Mouse (Mus musculus): Measurements from ENCODE around the gene Cfap73. TPM values are rescaled to one million over a fixed set of nuclear protein-coding genes. Genes with fewer than 3 reads are reported as not detected.

Cfap73 gene
- polyA plus RNA-seq, 1 experiment from 2014 or later = 0.10 TPM

GRCm38 (mm10) chr5:120615903-120616302 is 18.1 kb downstream of the Cfap73 start:
- ChIA-PET CTCF (interaction anchor here (1.0 to 8.9 kb wide), 4 partner anchors 11 to 59 kb away, joined by 3 to 74 read pairs (median 8); no protein-coding TSS in a partner anchor), POLR2A (interaction anchor here (2.3 kb wide), 1 partner anchor 11 kb away, joined by 7 read pairs; no protein-coding TSS in a partner anchor)
- DNase-seq (ENCODE audit: low read depth, low spot score) = no peak
- no peak for TF ChIP-seq CTCF (IDR thresholded peaks at IDR 0.05)
- in situ Hi-C loops (cut with MboI; ENCODE audit: low pct_unique_long_range_greater_than_20kb) = loop anchor here (5.0 to 25.0 kb wide), 2 partner anchors 61 to 479 kb away; no protein-coding TSS in a partner anchor
- no peak for ATAC-seq
- no peaks in the 10 kb centered on the region for H3K27me3 ChIP-seq

GRCm38 (mm10) chr5:120612822-120613604 is 21.0 kb downstream of the Cfap73 start:
- CTCF ChIA-PET = interaction anchor here (2.1 kb wide), 1 partner anchor 7 kb away, joined by 8 read pairs; no protein-coding TSS in a partner anchor
- ATAC-seq = peak; percentile 94

GRCm38 (mm10) chr5:120612442-120612821 is 21.6 kb downstream of the Cfap73 start, which contains the start of the genes Rita1 and Ddx54:
Gene Rita1, minus strand, starts transcription at chr5:120612589.
Gene Ddx54, plus strand, starts transcription at chr5:120612739.
- in situ Hi-C loops (cut with MboI; ENCODE audit: low pct_unique_long_range_greater_than_20kb) = loop anchor here (25.0 kb wide), 1 partner anchor 475 kb away; no protein-coding TSS in a partner anchor
- ChIA-PET POLR2A (no interaction called here), CTCF (no interaction called here)
- peak; percentile 60 for ATAC-seq
- TF ChIP-seq CTCF (IDR thresholded peaks at IDR 0.05) = no peak
- no peak for DNase-seq (ENCODE audit: low read depth, low spot score)
- no peaks in the 10 kb centered on the region for H3K27me3 ChIP-seq

More at GRCm38 (mm10) chr5:120612822-120613604, 21.0 kb downstream of the Cfap73 start:
- peak; percentile 100 for DNase-seq (ENCODE audit: low read depth, low spot score)
- no peak for TF ChIP-seq CTCF (IDR thresholded peaks at IDR 0.05)
- in situ Hi-C loops (cut with MboI; ENCODE audit: low pct_unique_long_range_greater_than_20kb) = loop anchor here (25.0 kb wide), 1 partner anchor 476 kb away; no protein-coding TSS in a partner anchor
- POLR2A ChIA-PET = no interaction called here
- no peaks in the 10 kb centered on the region for H3K27me3 ChIP-seq

- TF ChIP-seq CTCF (IDR thresholded peaks at IDR 0.05) = no peak
- ChIA-PET POLR2A (interaction anchor here (1.1 kb wide), 1 partner anchor 101 kb away, joined by 3 read pairs; the partner anchor contains the start of gene Slc8b1), CTCF (no interaction called here)
- H3K27me3 ChIP-seq = no peaks in the 10 kb centered on the region
- in situ Hi-C loops (cut with MboI; ENCODE audit: low pct_unique_long_range_greater_than_20kb) = loop anchor here (25.0 kb wide), 1 partner anchor 474 kb away; no protein-coding TSS in a partner anchor
- no peak for DNase-seq (ENCODE audit: low read depth, low spot score)
- ATAC-seq = no peak
These were observed 22.6 kb downstream of the Cfap73 start for GRCm38 (mm10) chr5:120611416-120611815.

- no peak for TF ChIP-seq CTCF (IDR thresholded peaks at IDR 0.05)
- H3K27me3 ChIP-seq = no peaks in the 10 kb centered on the region
- CTCF ChIA-PET = interaction anchor here (2.1 kb wide), 1 partner anchor 19 kb away, joined by 5 read pairs; no protein-coding TSS in a partner anchor
- no peak for DNase-seq (ENCODE audit: low read depth, low spot score)
- no peak for ATAC-seq
- in situ Hi-C loops (cut with MboI; ENCODE audit: low pct_unique_long_range_greater_than_20kb) = loop anchor here (25.0 kb wide), 1 partner anchor 474 kb away; no protein-coding TSS in a partner anchor
- POLR2A ChIA-PET = interaction anchor here (0.6 to 1.1 kb wide), 2 partner anchors 82 to 100 kb away, joined by 3 to 8 read pairs; partner anchors contain the start of gene Slc8b1
These were observed 23.1 kb downstream of the Cfap73 start for GRCm38 (mm10) chr5:120610906-120611305.

GRCm38 (mm10) chr5:120609246-120609775 is 24.7 kb downstream of the Cfap73 start:
- POLR2A ChIA-PET = interaction anchor here (0.9 kb wide), 1 partner anchor 98 kb away, joined by 3 read pairs; no protein-coding TSS in a partner anchor
- no peak for TF ChIP-seq CTCF (IDR thresholded peaks at IDR 0.05)
- CTCF ChIA-PET = interaction anchor here (1.2 to 2.1 kb wide), 3 partner anchors 10 to 120 kb away, joined by 3 to 5 read pairs (median 4); no protein-coding TSS in a partner anchor
- in situ Hi-C loops (cut with MboI; ENCODE audit: low pct_unique_long_range_greater_than_20kb) = loop anchor here (5.0 to 25.0 kb wide), 2 partner anchors 107 to 472 kb away; partner anchors contain the start of gene Plbd2
- DNase-seq (ENCODE audit: low read depth, low spot score) = no peak
- no peak for ATAC-seq
- no peaks in the 10 kb centered on the region for H3K27me3 ChIP-seq

GRCm38 (mm10) chr5:120607335-120607734 is 26.7 kb downstream of the Cfap73 start:
- H3K27me3 ChIP-seq = no peaks in the 10 kb centered on the region
- CTCF ChIA-PET = no interaction called here
- DNase-seq (ENCODE audit: low read depth, low spot score) (no peak), ATAC-seq (no peak)
- no peak for TF ChIP-seq CTCF (IDR thresholded peaks at IDR 0.05)
- in situ Hi-C loops (cut with MboI; ENCODE audit: low pct_unique_long_range_greater_than_20kb) = loop anchor here (5.0 to 25.0 kb wide), 2 partner anchors 105 to 470 kb away; partner anchors contain the start of gene Plbd2
- POLR2A ChIA-PET = interaction anchor here (0.8 to 1.7 kb wide), 2 partner anchors 19 to 99 kb away, joined by 3 to 8 read pairs; partner anchors contain the start of genes Iqcd and Tpcn1

GRCm38 (mm10) chr5:120606590-120607200 is 27.3 kb downstream of the Cfap73 start:
- no peak for DNase-seq (ENCODE audit: low read depth, low spot score)
- ChIA-PET CTCF (interaction anchor here (0.8 to 3.0 kb wide), 7 partner anchors 13 to 127 kb away, joined by 3 to 54 read pairs (median 11); partner anchors contain the start of genes Iqcd, Slc8b1 and Tpcn1), POLR2A (interaction anchor here (0.7 to 1.7 kb wide), 3 partner anchors 19 to 106 kb away, joined by 3 to 8 read pairs (median 3); partner anchors contain the start of genes Iqcd and Tpcn1)
- no peaks in the 10 kb centered on the region for H3K27me3 ChIP-seq
- TF ChIP-seq CTCF (IDR thresholded peaks at IDR 0.05) = no peak
- in situ Hi-C loops (cut with MboI; ENCODE audit: low pct_unique_long_range_greater_than_20kb) = loop anchor here (5.0 to 25.0 kb wide), 2 partner anchors 104 to 469 kb away; partner anchors contain the start of gene Plbd2
- ATAC-seq = no peak

GRCm38 (mm10) chr5:120605688-120606087 is 28.3 kb downstream of the Cfap73 start:
- DNase-seq (ENCODE audit: low read depth, low spot score) (no peak), ATAC-seq (peak; percentile 49)
- in situ Hi-C loops (cut with MboI; ENCODE audit: low pct_unique_long_range_greater_than_20kb) = loop anchor here (5.0 to 25.0 kb wide), 2 partner anchors 103 to 468 kb away; partner anchors contain the start of gene Plbd2
- no peaks in the 10 kb centered on the region for H3K27me3 ChIP-seq
- POLR2A ChIA-PET = interaction anchor here (0.5 to 1.7 kb wide), 4 partner anchors 18 to 110 kb away, joined by 3 to 8 read pairs (median 5); partner anchors contain the start of genes Iqcd and Tpcn1
- no peak for TF ChIP-seq CTCF (IDR thresholded peaks at IDR 0.05)
- CTCF ChIA-PET = interaction anchor here (0.7 to 3.0 kb wide), 29 partner anchors 8 to 140 kb away, joined by 3 to 54 read pairs (median 8); partner anchors contain the start of genes Iqcd, Plbd2, Slc8b1 and Tpcn1

All from Patski (cell line).